Mouse (Mus musculus): Measurements from ENCODE around the gene Slamf9. TPM values are rescaled to one million over a fixed set of nuclear protein-coding genes. Genes with fewer than 3 reads are reported as not detected.

The Slamf9 gene
- total and polyA plus RNA-seq, 3 experiments: 28.3 to 32.6 (median 30.9) TPM

GRCm38 (mm10) chr1:172438621-172439020 is 36.5 kb upstream of the Slamf9 start:
- in situ Hi-C loops (cut with MboI; ENCODE audit: low pct_ligation_motif_present, low pct_unique_long_range_greater_than_20kb, low sequenced_read_pairs) (no loop called here), dilution Hi-C loops (cut with MboI; ENCODE audit: extremely low pct_ligation_motif_present, extremely low pct_unique_long_range_greater_than_20kb, low sequenced_read_pairs) (no loop called here)
- Histone ChIP-seq H3K27me3 (replicated peaks) (no peaks in the 10 kb centered on the region), H3K27ac (ENCODE audit: insufficient read depth, low read depth) (no peak overlapping the region), H3K4me1 (ENCODE audit: control insufficient read depth in 1 of 2, insufficient read depth in 2 of 2) (peaks cover 0 to 15% of the 10 kb centered on the region in 2 experiments; a peak in 2 of 4 replicates), H3K4me2 (ENCODE audit: insufficient read depth, low read depth, poor library complexity, severe bottlenecking) (no peak overlapping the region), H3K9ac (ENCODE audit: insufficient read depth, low read depth) (no peak overlapping the region), H3K79me2 (replicated peaks; ENCODE audit: control insufficient read depth, extremely low read depth, insufficient read depth, poor library complexity, severe bottlenecking) (no peaks in the 10 kb centered on the region), H3K4me3 (replicated peaks in 1 of 3; ENCODE audit: low read depth in 2 of 3, low read length in 2 of 3, poor library complexity in 1 of 3) (no peak overlapping the region), H3K36me3 (replicated peaks in 1 of 2; ENCODE audit: control insufficient read depth in 1 of 2, insufficient read depth in 1 of 2, low read length in 1 of 2) (no peaks in the 10 kb centered on the region), H3K9me3 (replicated peaks; ENCODE audit: low read length) (no peaks in the 10 kb centered on the region)
- TF ChIP-seq ETS1 (conservative IDR thresholded peaks at IDR 0.05; ENCODE audit: low read depth, low read length): no peak
- TF ChIP-seq MAFK (IDR thresholded peaks at IDR 0.05; ENCODE audit: insufficient replicate concordance, low read length): no peak
- no peak for TF ChIP-seq KAT2A (IDR thresholded peaks at IDR 0.05; ENCODE audit: insufficient replicate concordance, low read length)
- no peak for TF ChIP-seq PAX5 (IDR thresholded peaks at IDR 0.05; ENCODE audit: low read length)
- TF ChIP-seq BHLHE40 (IDR thresholded peaks at IDR 0.05; ENCODE audit: low read depth, low read length): no peak
- no peak for TF ChIP-seq JUN (IDR thresholded peaks at IDR 0.05; ENCODE audit: insufficient read depth, low read depth, low read length)
- no peak for TF ChIP-seq NRF1 (IDR thresholded peaks at IDR 0.05; ENCODE audit: low read depth, low read length)
- TF ChIP-seq SIN3A (IDR thresholded peaks at IDR 0.05; ENCODE audit: low read length): no peak
- TF ChIP-seq RCOR1 (conservative IDR thresholded peaks at IDR 0.05; ENCODE audit: low read depth, low read length): no peak
- TF ChIP-seq MXI1 (IDR thresholded peaks at IDR 0.05; ENCODE audit: low read depth, low read length): no peak
- TF ChIP-seq RAD21 (IDR thresholded peaks at IDR 0.05; ENCODE audit: low read depth, low read length): no peak
- TF ChIP-seq HCFC1 (IDR thresholded peaks at IDR 0.05; ENCODE audit: low read depth, low read length): no peak
- TF ChIP-seq MEF2A (IDR thresholded peaks at IDR 0.05; ENCODE audit: borderline replicate concordance, low read depth, low read length): no peak
- TF ChIP-seq MYC (IDR thresholded peaks at IDR 0.05; ENCODE audit: low read depth, low read length): no peak
- no peak for TF ChIP-seq USF2 (conservative IDR thresholded peaks at IDR 0.05; ENCODE audit: low read depth, low read length)
- TF ChIP-seq MAZ (IDR thresholded peaks at IDR 0.05; ENCODE audit: low read depth, low read length): no peak
- DNase-seq (ENCODE audit: extremely low read depth): no peak

DNA sequence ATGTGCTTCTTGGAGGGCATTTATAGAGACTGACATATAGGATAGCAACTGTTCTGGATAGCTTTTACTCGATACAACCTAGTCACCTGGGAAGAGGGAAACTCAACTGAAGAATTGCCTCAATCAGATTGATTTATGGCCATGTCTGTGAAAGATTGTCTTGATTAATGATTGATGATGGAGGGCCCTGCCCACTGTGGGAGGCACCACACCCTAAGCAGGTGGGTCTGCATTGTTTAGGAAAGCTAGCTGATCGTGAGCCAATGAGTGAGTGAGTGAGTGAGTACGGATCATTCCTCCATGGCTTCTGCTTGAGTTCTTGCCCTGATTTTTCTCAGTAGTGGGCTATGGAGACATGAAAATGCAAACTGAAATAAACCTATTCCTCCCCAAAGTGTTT is 34.6 kb upstream of the Slamf9 start:
- H3K4me2 ChIP-seq (ENCODE audit: insufficient read depth, low read depth, poor library complexity, severe bottlenecking): no peak overlapping the region
- H3K9me3 ChIP-seq (replicated peaks; ENCODE audit: low read length): no peaks in the 10 kb centered on the region
- H3K4me3 ChIP-seq (replicated peaks in 1 of 3; ENCODE audit: low read depth in 2 of 3, low read length in 2 of 3, poor library complexity in 1 of 3): no peak overlapping the region
- no peaks in the 10 kb centered on the region for H3K27me3 ChIP-seq (replicated peaks)
- in situ Hi-C loops (cut with MboI; ENCODE audit: low pct_ligation_motif_present, low pct_unique_long_range_greater_than_20kb, low sequenced_read_pairs): no loop called here
- TF ChIP-seq TCF12 (IDR thresholded peaks at IDR 0.05; ENCODE audit: low read depth, low read length) (no peak), MEF2A (IDR thresholded peaks at IDR 0.05; ENCODE audit: borderline replicate concordance, low read depth, low read length) (no peak), JUN (IDR thresholded peaks at IDR 0.05; ENCODE audit: insufficient read depth, low read depth, low read length) (no peak), ZKSCAN1 (IDR thresholded peaks at IDR 0.05; ENCODE audit: borderline replicate concordance, low read depth, low read length) (no peak), KAT2A (IDR thresholded peaks at IDR 0.05; ENCODE audit: insufficient replicate concordance, low read length) (no peak), TBP (conservative IDR thresholded peaks at IDR 0.05; ENCODE audit: low read depth, low read length) (no peak)
- dilution Hi-C loops (cut with MboI; ENCODE audit: extremely low pct_ligation_motif_present, extremely low pct_unique_long_range_greater_than_20kb, low sequenced_read_pairs): no loop called here
- H3K36me3 ChIP-seq (replicated peaks in 1 of 2; ENCODE audit: control insufficient read depth in 1 of 2, insufficient read depth in 1 of 2, low read length in 1 of 2): no peaks in the 10 kb centered on the region
- no peak for DNase-seq (ENCODE audit: extremely low read depth)
- peaks cover 0 to 7% of the 10 kb centered on the region in 2 experiments; a peak in 1 of 4 replicates for H3K4me1 ChIP-seq (ENCODE audit: control insufficient read depth in 1 of 2, insufficient read depth in 2 of 2)
- H3K9ac ChIP-seq (ENCODE audit: insufficient read depth, low read depth): no peak overlapping the region
- no peak overlapping the region for H3K27ac ChIP-seq (ENCODE audit: insufficient read depth, low read depth)
- no peaks in the 10 kb centered on the region for H3K79me2 ChIP-seq (replicated peaks; ENCODE audit: control insufficient read depth, extremely low read depth, insufficient read depth, poor library complexity, severe bottlenecking)
